Mouse (Mus musculus): ENCODE results near the gene Gadd45g. TPM values are rescaled to one million over a fixed set of nuclear protein-coding genes. Genes with fewer than 3 reads are reported as not detected.
"Not testable (repeated sequence)": the region's sequence is repeated elsewhere in the genome, so short reads cannot be mapped to it uniquely, and the experiment has no call there.

Gadd45g gene
- total RNA-seq, 1 experiment from 2014 or later = 24.7 TPM

GRCm38 (mm10) chr13:51830744-51831450, 15.6 kb upstream of the Gadd45g start:
- ATAC-seq (ENCODE audit: extremely low read depth, insufficient number of reproducible peaks, low FRiP score, poor library complexity, severe bottlenecking) = peak; percentile 69

GRCm38 (mm10) chr13:51832491-51832890, 14.0 kb upstream of the Gadd45g start:
- no peak for ATAC-seq (ENCODE audit: extremely low read depth, insufficient number of reproducible peaks, low FRiP score, poor library complexity, severe bottlenecking)

- ATAC-seq (ENCODE audit: extremely low read depth, insufficient number of reproducible peaks, low FRiP score, poor library complexity, severe bottlenecking) = no peak
Measured at GRCm38 (mm10) chr13:51833611-51834010, 12.9 kb upstream of the Gadd45g start.

GRCm38 (mm10) chr13:51834024-51834423, 12.5 kb upstream of the Gadd45g start:
- not testable (repeated sequence) for ATAC-seq (ENCODE audit: extremely low read depth, insufficient number of reproducible peaks, low FRiP score, poor library complexity, severe bottlenecking)

- ATAC-seq (ENCODE audit: extremely low read depth, insufficient number of reproducible peaks, low FRiP score, poor library complexity, severe bottlenecking) = no peak
Measured at GRCm38 (mm10) chr13:51834520-51834919, 12.0 kb upstream of the Gadd45g start.

GRCm38 (mm10) chr13:51835208-51835607, 11.3 kb upstream of the Gadd45g start:
- ATAC-seq (ENCODE audit: extremely low read depth, insufficient number of reproducible peaks, low FRiP score, poor library complexity, severe bottlenecking) = not testable (repeated sequence)

- ATAC-seq (ENCODE audit: extremely low read depth, insufficient number of reproducible peaks, low FRiP score, poor library complexity, severe bottlenecking) = no peak
Measured at GRCm38 (mm10) chr13:51837402-51837801, 9.1 kb upstream of the Gadd45g start.

- peak; percentile 73 for ATAC-seq (ENCODE audit: extremely low read depth, insufficient number of reproducible peaks, low FRiP score, poor library complexity, severe bottlenecking)
Measured at GRCm38 (mm10) chr13:51839250-51840026, 7.0 kb upstream of the Gadd45g start.

GRCm38 (mm10) chr13:51840702-51841101, 5.8 kb upstream of the Gadd45g start:
- ATAC-seq (ENCODE audit: extremely low read depth, insufficient number of reproducible peaks, low FRiP score, poor library complexity, severe bottlenecking) = no peak

- no peak for ATAC-seq (ENCODE audit: extremely low read depth, insufficient number of reproducible peaks, low FRiP score, poor library complexity, severe bottlenecking)
Measured at GRCm38 (mm10) chr13:51841541-51842115, 4.8 kb upstream of the Gadd45g start.

GRCm38 (mm10) chr13:51842191-51842590, 4.3 kb upstream of the Gadd45g start:
- ATAC-seq (ENCODE audit: extremely low read depth, insufficient number of reproducible peaks, low FRiP score, poor library complexity, severe bottlenecking) = no peak

- ATAC-seq (ENCODE audit: extremely low read depth, insufficient number of reproducible peaks, low FRiP score, poor library complexity, severe bottlenecking) = no peak
Measured at GRCm38 (mm10) chr13:51842773-51843172, 3.7 kb upstream of the Gadd45g start.

- ATAC-seq (ENCODE audit: extremely low read depth, insufficient number of reproducible peaks, low FRiP score, poor library complexity, severe bottlenecking) = no peak
Measured at GRCm38 (mm10) chr13:51843298-51843697, 3.2 kb upstream of the Gadd45g start.

GRCm38 (mm10) chr13:51844118-51844517, 2.4 kb upstream of the Gadd45g start:
- no peak for ATAC-seq (ENCODE audit: extremely low read depth, insufficient number of reproducible peaks, low FRiP score, poor library complexity, severe bottlenecking)

GRCm38 (mm10) chr13:51844661-51845060, 1.8 kb upstream of the Gadd45g start:
- ATAC-seq (ENCODE audit: extremely low read depth, insufficient number of reproducible peaks, low FRiP score, poor library complexity, severe bottlenecking) = peak; percentile 37

GRCm38 (mm10) chr13:51845072-51845471, 1.4 kb upstream of the Gadd45g start:
- no peak for ATAC-seq (ENCODE audit: extremely low read depth, insufficient number of reproducible peaks, low FRiP score, poor library complexity, severe bottlenecking)

- 0 out of 2 replicates have a peak, but pooled peaks have one; percentile 7 for ATAC-seq (ENCODE audit: extremely low read depth, insufficient number of reproducible peaks, low FRiP score, poor library complexity, severe bottlenecking)
Measured at GRCm38 (mm10) chr13:51845591-51846191, 787 bp upstream of the Gadd45g start.

- no peak for ATAC-seq (ENCODE audit: extremely low read depth, insufficient number of reproducible peaks, low FRiP score, poor library complexity, severe bottlenecking)
Measured at GRCm38 (mm10) chr13:51846868-51847793, 653 bp downstream of the Gadd45g start.

Data from neutrophil, adult 5-6 weeks (primary cell).